Mouse (Mus musculus): Measurements from ENCODE around the gene 2010003K11Rik.
"Not testable (repeated sequence)": the region's sequence is repeated elsewhere in the genome, so short reads cannot be mapped to it uniquely, and the experiment has no call there.

2010003K11Rik gene

GRCm38 (mm10) chr19:4461981-4462380 lies 36.4 kb downstream of the 2010003K11Rik start:
- DNase-seq (ENCODE audit: low spot score in 2 of 2): no peak

GRCm38 (mm10) chr19:4456227-4456626 lies 42.2 kb downstream of the 2010003K11Rik start:
- DNase-seq (ENCODE audit: low spot score in 2 of 2): no peak

- DNase-seq (ENCODE audit: low spot score in 2 of 2): no peak
Measured at GRCm38 (mm10) chr19:4455071-4455800, 43.1 kb downstream of the 2010003K11Rik start.

- DNase-seq (ENCODE audit: low spot score in 2 of 2): not testable (repeated sequence)
Measured at GRCm38 (mm10) chr19:4454040-4454439, 44.3 kb downstream of the 2010003K11Rik start.

GRCm38 (mm10) chr19:4452525-4452924 lies 45.9 kb downstream of the 2010003K11Rik start:
- DNase-seq (ENCODE audit: low spot score in 2 of 2): no peak

GRCm38 (mm10) chr19:4451965-4452364 lies 46.4 kb downstream of the 2010003K11Rik start:
- DNase-seq (ENCODE audit: low spot score in 2 of 2): no peak

GRCm38 (mm10) chr19:4451098-4451497 lies 47.3 kb downstream of the 2010003K11Rik start:
- no peak for DNase-seq (ENCODE audit: low spot score in 2 of 2)

- no peak for DNase-seq (ENCODE audit: low spot score in 2 of 2)
Measured at GRCm38 (mm10) chr19:4450666-4451065, 47.7 kb downstream of the 2010003K11Rik start.

GRCm38 (mm10) chr19:4449230-4449629 lies 49.2 kb downstream of the 2010003K11Rik start:
- no peak for DNase-seq (ENCODE audit: low spot score in 2 of 2)

- no peak for DNase-seq (ENCODE audit: low spot score in 2 of 2)
Measured at GRCm38 (mm10) chr19:4447445-4447844, 50.9 kb downstream of the 2010003K11Rik start.

Measured in heart, adult 9 months (tissue).